Comparison of ENCODE assay signal across 9 mouse cellular contexts in the genomic region with DNA sequence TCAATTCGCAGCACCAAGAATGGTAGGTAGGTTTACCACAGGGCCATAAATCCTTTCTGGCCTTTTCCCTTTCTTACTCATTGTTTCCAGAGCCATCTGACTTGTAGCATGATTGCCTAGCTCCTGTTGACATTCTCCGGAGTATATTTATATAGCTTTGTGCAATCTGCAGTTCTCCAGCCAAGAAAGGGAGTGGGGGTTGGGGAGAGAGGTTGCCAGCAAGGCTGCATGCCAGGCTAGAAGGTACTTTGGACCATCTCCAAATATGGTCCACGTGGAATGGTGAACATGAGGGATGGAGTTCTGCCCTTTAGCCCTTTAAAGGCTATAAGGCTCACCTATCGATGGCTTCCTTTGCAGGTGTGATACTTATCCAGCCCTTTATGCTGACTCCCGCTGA. TPM values are rescaled to one million over a fixed set of nuclear protein-coding genes. Genes with fewer than 3 reads are reported as not detected.
DNase-seq lines count a peak whose midpoint lies in the region; ATAC-seq and TF ChIP-seq lines count a peak whose summit lies in the region.
"Had no signal": no experiment of that assay in that cellular context is flagged by ENCODE, and none has a peak within 500 bp of the region (broad histone marks: within the 10 kb centered on the region; RNA-seq: fewer than 3 reads in every experiment).

No protein-coding gene starts in this region.

- H3K4me1 ChIP-seq in kidney, embryonic 14.5 days (ENCODE audit: control insufficient read depth, insufficient read depth, low read length): peaks cover 17% of the 10 kb centered on the region
- H3K4me1 ChIP-seq in intestine, embryonic 15.5 days (replicated peaks): peaks cover 57% of the 10 kb centered on the region
- H3K4me1 ChIP-seq in thymus, adult 2 months (replicated peaks; ENCODE audit: control insufficient read depth, insufficient read depth, low read length): no peaks in the 10 kb centered on the region

- no peaks in the 10 kb centered on the region for H3K27me3 ChIP-seq in kidney, embryonic 14.5 days (ENCODE audit: control insufficient read depth, insufficient read depth, low read length)
- no peaks in the 10 kb centered on the region for H3K27me3 ChIP-seq in intestine, embryonic 15.5 days (replicated peaks)
- no peaks in the 10 kb centered on the region for H3K27me3 ChIP-seq in thymus, adult 2 months (ENCODE audit: control insufficient read depth, insufficient read depth, low read length)
- H3K27me3 ChIP-seq: neural tube, embryonic 13.5 days had no signal

- no peak overlapping the region for H3K9ac ChIP-seq in kidney, embryonic 14.5 days (ENCODE audit: low read depth, low read length)
- H3K9ac ChIP-seq in intestine, embryonic 15.5 days: no peak overlapping the region
- H3K9ac ChIP-seq: neural tube, embryonic 13.5 days had no signal

- no peaks in the 10 kb centered on the region for H3K36me3 ChIP-seq in kidney, embryonic 14.5 days (ENCODE audit: control insufficient read depth, insufficient read depth, low read length)
- H3K36me3 ChIP-seq in intestine, embryonic 15.5 days: no peaks in the 10 kb centered on the region
- H3K36me3 ChIP-seq in thymus, adult 2 months (ENCODE audit: control insufficient read depth, insufficient read depth, low read length): no peaks in the 10 kb centered on the region
- H3K36me3 ChIP-seq: neural tube, embryonic 13.5 days had no signal

- H3K4me2 ChIP-seq in kidney, embryonic 14.5 days (replicated peaks; ENCODE audit: low read depth, low read length): no peak overlapping the region
- H3K4me2 ChIP-seq in intestine, embryonic 15.5 days (replicated peaks): no peak overlapping the region
- H3K4me2 ChIP-seq: neural tube, embryonic 13.5 days had no signal

- H3K9me3 ChIP-seq in kidney, embryonic 14.5 days (ENCODE audit: control insufficient read depth, low read length): no peaks in the 10 kb centered on the region
- no peaks in the 10 kb centered on the region for H3K9me3 ChIP-seq in intestine, embryonic 15.5 days
- H3K9me3 ChIP-seq: neural tube, embryonic 13.5 days had no signal

- TF ChIP-seq POLR2A in thymus, adult 2 months (IDR thresholded peaks at IDR 0.05; ENCODE audit: control insufficient read depth, extremely low read depth, insufficient read depth, low read length, poor library complexity): no peak

- TF ChIP-seq CTCF in thymus, adult 2 months (IDR thresholded peaks at IDR 0.05; ENCODE audit: borderline replicate concordance, control insufficient read depth, extremely low read depth, insufficient read depth, low read length, poor library complexity): no peak

- no peak overlapping the region for H3K4me3 ChIP-seq in kidney, embryonic 14.5 days (ENCODE audit: low read length)
- H3K4me3 ChIP-seq in intestine, embryonic 15.5 days (replicated peaks): no peak overlapping the region
- no peak overlapping the region for H3K4me3 ChIP-seq in thymus, adult 2 months (ENCODE audit: control insufficient read depth, insufficient read depth, low read length)
- H3K4me3 ChIP-seq: neural tube, embryonic 13.5 days had no signal

- H3K27ac ChIP-seq in kidney, embryonic 14.5 days (ENCODE audit: low read depth, low read length): no peak overlapping the region
- peak overlapping the region; percentile 64 for H3K27ac ChIP-seq in intestine, embryonic 15.5 days
- H3K27ac ChIP-seq in thymus, adult 2 months (ENCODE audit: control insufficient read depth, insufficient read depth, low read length): no peak overlapping the region
- H3K27ac ChIP-seq: neural tube, embryonic 13.5 days had no signal

- WGBS in kidney, embryonic 14.5 days: 87% methylated on average over 5 of the region's 5 CpGs
- 54% methylated on average over 5 of the region's 5 CpGs for WGBS in intestine, embryonic 15.5 days
- 89% methylated on average over 5 of the region's 5 CpGs for WGBS in thymus, adult 2 months

- peak; percentile 70 for DNase-seq in kidney, adult 18-20 months
- DNase-seq in cerebellum, adult 9-11 months: peak; percentile 83
- peak; percentile 84 to 85 for DNase-seq in lung, postnatal 4 days
- no peak for DNase-seq in frontal cortex, postnatal 14 days (ENCODE audit: low spot score in 2 of 2)
- DNase-seq in thymus, adult 2 months: no peak
- no peak for DNase-seq in embryo, embryonic 10.5 days (ENCODE audit: low spot score)

- no peak for ATAC-seq in kidney, embryonic 14.5 days (ENCODE audit: low FRiP score, low TSS enrichment)
- peak; percentile 76 for ATAC-seq in intestine, embryonic 15.5 days

RNA-seq across cellular contexts. Expression of a gene that starts 45.2 kb away (rescaled TPM):
- polyA plus RNA-seq in kidney, embryonic 14.5 days (2014; fragmentation: Nextera tagmentation; extraction: Ambion mirVana): 5.0 and 7.7 TPM in 2 replicates
- polyA plus RNA-seq in intestine, embryonic 15.5 days (2015; fragmentation: Nextera tagmentation; extraction: Ambion mirVana): 18.6 and 19.4 TPM in 2 replicates
- 3.5 TPM in 2 replicates for polyA plus RNA-seq in thymus, adult 2 months (2012; rRNA removed)

Comparison
In these comparisons a context has a peak if more than half of its experiments do, and no peak if none do; other contexts are left out.
1. DNase-seq: peak in kidney, adult 18-20 months (single experiment), cerebellum, adult 9-11 months (single experiment) and lung, postnatal 4 days (2 of 2); none in frontal cortex, postnatal 14 days (0 of 2), thymus, adult 2 months (single experiment) and embryo, embryonic 10.5 days (single experiment).